Comparison of ENCODE assay signal across 28 mouse cellular contexts in genomic region chr1:151372823-151373222, GRCm38 (mm10).
"Had no signal": no experiment of that assay in that cellular context is flagged by ENCODE, and none has a peak within 500 bp of the region (broad histone marks: within the 10 kb centered on the region; RNA-seq: fewer than 3 reads in every experiment).

No protein-coding gene starts in this region.

- H3K9ac ChIP-seq: limb, embryonic 12.5 days; limb, embryonic 13.5 days; limb, embryonic 15.5 days; liver, embryonic 12.5 days; liver, embryonic 13.5 days; liver, embryonic 14.5 days; liver, embryonic 15.5 days; liver, postnatal 0 days; midbrain, embryonic 12.5 days; midbrain, embryonic 13.5 days; neural tube, embryonic 12.5 days; neural tube, embryonic 13.5 days had no signal

- H3K27me3 ChIP-seq: limb, embryonic 12.5 days; limb, embryonic 13.5 days; limb, embryonic 15.5 days; liver, embryonic 12.5 days; liver, embryonic 13.5 days; liver, embryonic 15.5 days; megakaryocyte, embryonic 14.5 days; midbrain, embryonic 12.5 days; midbrain, embryonic 13.5 days; neural tube, embryonic 12.5 days; neural tube, embryonic 13.5 days had no signal

- H3K4me3 ChIP-seq: left cerebral cortex, adult 2 months; limb, embryonic 10.5 days; limb, embryonic 12.5 days; limb, embryonic 13.5 days; limb, embryonic 15.5 days; liver, embryonic 12.5 days; liver, embryonic 13.5 days; liver, embryonic 15.5 days; megakaryocyte, embryonic 14.5 days; midbrain, embryonic 10.5 days; midbrain, embryonic 12.5 days; midbrain, embryonic 13.5 days; myocyte; neural tube, embryonic 12.5 days; neural tube, embryonic 13.5 days had no signal

- H3K9me3 ChIP-seq: limb, embryonic 10.5 days; limb, embryonic 12.5 days; limb, embryonic 13.5 days; limb, embryonic 15.5 days; liver, embryonic 12.5 days; liver, embryonic 13.5 days; liver, embryonic 15.5 days; megakaryocyte, embryonic 14.5 days; midbrain, embryonic 10.5 days; midbrain, embryonic 12.5 days; midbrain, embryonic 13.5 days; neural tube, embryonic 12.5 days; neural tube, embryonic 13.5 days had no signal

- H3K4me2 ChIP-seq: limb, embryonic 12.5 days; limb, embryonic 13.5 days; limb, embryonic 15.5 days; liver, embryonic 11.5 days; liver, embryonic 12.5 days; liver, embryonic 13.5 days; liver, embryonic 15.5 days; midbrain, embryonic 12.5 days; midbrain, embryonic 13.5 days; neural tube, embryonic 12.5 days; neural tube, embryonic 13.5 days had no signal

- H3K4me1 ChIP-seq: limb, embryonic 10.5 days; limb, embryonic 12.5 days; limb, embryonic 13.5 days; limb, embryonic 15.5 days; liver, embryonic 12.5 days; liver, embryonic 13.5 days; liver, embryonic 15.5 days; megakaryocyte, embryonic 14.5 days; midbrain, embryonic 10.5 days; midbrain, embryonic 12.5 days; midbrain, embryonic 13.5 days; neural tube, embryonic 12.5 days; neural tube, embryonic 13.5 days had no signal

- DNase-seq: layer of hippocampus, postnatal 36 days; left cerebral cortex, postnatal 4 days; liver; liver, embryonic 13.5 days; liver, postnatal 0 days; lung, adult 18-20 months; lung, postnatal 14 days; lung, postnatal 36 days; midbrain, embryonic 14.5 days had no signal

- ATAC-seq: liver, embryonic 12.5 days; liver, postnatal 0 days; lung, postnatal 0 days; midbrain, embryonic 13.5 days; midbrain, embryonic 16.5 days had no signal

- H3K27ac ChIP-seq: left cerebral cortex, adult 2 months; limb, embryonic 10.5 days; limb, embryonic 12.5 days; limb, embryonic 13.5 days; limb, embryonic 15.5 days; liver, embryonic 12.5 days; liver, embryonic 13.5 days; liver, embryonic 14.5 days; liver, embryonic 15.5 days; macrophage; midbrain, embryonic 10.5 days; midbrain, embryonic 12.5 days; midbrain, embryonic 13.5 days; neural tube, embryonic 12.5 days; neural tube, embryonic 13.5 days had no signal
